20 mouse cellular contexts compared by ENCODE assay signal in the genomic region with DNA sequence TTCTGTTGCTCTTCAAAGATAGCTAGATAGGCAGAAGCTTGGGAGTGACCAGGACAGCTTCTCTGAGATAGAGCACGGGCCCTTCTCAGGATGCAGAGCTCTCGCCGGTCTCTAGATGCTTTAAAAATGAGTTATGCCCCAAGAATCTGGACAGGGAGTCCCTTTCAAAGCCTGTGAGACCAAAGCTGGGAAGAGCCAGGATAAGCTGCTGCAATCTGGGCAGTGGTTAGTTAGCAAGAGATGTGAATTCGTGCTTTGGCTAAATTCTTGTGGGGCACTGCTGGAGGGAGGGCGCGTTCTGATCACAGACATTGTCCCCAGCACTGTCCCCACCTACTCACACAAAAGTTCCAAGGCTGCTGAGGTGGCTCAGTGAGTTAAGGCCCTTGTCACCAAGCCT. TPM values are rescaled to one million over a fixed set of nuclear protein-coding genes. Genes with fewer than 3 reads are reported as not detected.
A peak's percentile ranks its signal among the peaks of the same experiment; 100 is the strongest.
DNase-seq lines count a peak whose midpoint lies in the region; ATAC-seq and TF ChIP-seq lines count a peak whose summit lies in the region.
"Had no signal": no experiment of that assay in that cellular context is flagged by ENCODE, and none has a peak within 500 bp of the region (broad histone marks: within the 10 kb centered on the region; RNA-seq: fewer than 3 reads in every experiment).

No protein-coding gene starts in this region.

- no peak overlapping the region for H3K4me2 ChIP-seq in heart, postnatal 0 days (ENCODE audit: low read depth, low read length)
- H3K4me2 ChIP-seq: embryonic facial prominence, embryonic 13.5 days; forebrain, embryonic 12.5 days; heart, embryonic 13.5 days; hindbrain, embryonic 13.5 days had no signal

- DNase-seq in gastrocnemius, adult 2 months = peak; percentile 31
- no peak for DNase-seq in gastrocnemius, postnatal 10 days
- DNase-seq in heart, postnatal 0 days (ENCODE audit: low spot score) = no peak
- DNase-seq in heart, embryonic 10.5 days (ENCODE audit: low spot score) = no peak
- DNase-seq in 3T3-L1 (ENCODE audit: low read depth, low spot score) = peak; percentile 35
- no peak for DNase-seq in thymus, postnatal 36 days
- DNase-seq in thymus, adult 2 months = no peak
- DNase-seq: adrenal gland, postnatal 14 days; cerebellum, adult 18-20 months; cerebellum, adult 9-11 months; cerebellum, postnatal 36 days; gastrocnemius, postnatal 14 days; kidney, adult 11 months had no signal

- intact Hi-C loops in gastrocnemius, adult 2 months (cut with DNase I) = loop anchor here (5.0 kb wide), 1 partner anchor 49 kb away; no protein-coding TSS in a partner anchor

- no peak for TF ChIP-seq EP300 in heart, postnatal 0 days (IDR thresholded peaks at IDR 0.05; ENCODE audit: low read depth)

- no peak for ATAC-seq in heart, postnatal 0 days (ENCODE audit: insufficient read depth, low read depth)
- ATAC-seq: forebrain, embryonic 16.5 days; hindbrain, postnatal 0 days had no signal

- H3K27me3 ChIP-seq in heart, postnatal 0 days (ENCODE audit: control insufficient read depth, insufficient read depth, low read length) = no peaks in the 10 kb centered on the region
- no peaks in the 10 kb centered on the region for H3K27me3 ChIP-seq in heart, embryonic 10.5 days (ENCODE audit: insufficient read depth, poor library complexity, severe bottlenecking)
- H3K27me3 ChIP-seq in thymus, adult 2 months (ENCODE audit: control insufficient read depth, insufficient read depth, low read length) = no peaks in the 10 kb centered on the region
- H3K27me3 ChIP-seq: embryonic facial prominence, embryonic 13.5 days; forebrain, embryonic 12.5 days; heart, embryonic 13.5 days; hindbrain, embryonic 13.5 days had no signal

- H3K9me3 ChIP-seq in heart, postnatal 0 days (replicated peaks; ENCODE audit: control insufficient read depth, low read length) = no peaks in the 10 kb centered on the region
- no peaks in the 10 kb centered on the region for H3K9me3 ChIP-seq in heart, embryonic 10.5 days
- H3K9me3 ChIP-seq: embryonic facial prominence, embryonic 13.5 days; forebrain, embryonic 12.5 days; heart, embryonic 13.5 days; hindbrain, embryonic 13.5 days had no signal

- 68% methylated on average over 6 of the region's 6 CpGs for WGBS in heart, postnatal 0 days
- WGBS in heart, embryonic 10.5 days = 51% methylated on average over 6 of the region's 6 CpGs
- 93% methylated on average over 6 of the region's 6 CpGs for WGBS in thymus, adult 2 months

- no peak overlapping the region for H3K4me3 ChIP-seq in gastrocnemius, adult 2 months
- H3K4me3 ChIP-seq in heart, postnatal 0 days (ENCODE audit: low read depth, low read length) = no peak overlapping the region
- no peak overlapping the region for H3K4me3 ChIP-seq in heart, embryonic 10.5 days
- H3K4me3 ChIP-seq in brown adipose tissue, adult 24 weeks (ENCODE audit: insufficient read depth, low read depth, low read length) = no peak overlapping the region
- no peak overlapping the region for H3K4me3 ChIP-seq in thymus, adult 2 months (ENCODE audit: control insufficient read depth, insufficient read depth, low read length)
- H3K4me3 ChIP-seq: embryonic facial prominence, embryonic 13.5 days; forebrain, embryonic 12.5 days; heart, embryonic 13.5 days; hindbrain, embryonic 13.5 days had no signal

- peak overlapping the region; percentile 98 for H3K27ac ChIP-seq in gastrocnemius, adult 2 months
- peak overlapping the region; percentile 62 for H3K27ac ChIP-seq in heart, postnatal 0 days (ENCODE audit: low read depth)
- no peak overlapping the region for H3K27ac ChIP-seq in heart, embryonic 10.5 days
- H3K27ac ChIP-seq in brown adipose tissue, adult 24 weeks (replicated peaks; ENCODE audit: low read depth, low read length) = peak overlapping the region; percentile 92
- no peak overlapping the region for H3K27ac ChIP-seq in thymus, adult 2 months (ENCODE audit: control insufficient read depth, insufficient read depth, low read length)
- H3K27ac ChIP-seq: embryonic facial prominence, embryonic 13.5 days; forebrain, embryonic 12.5 days; heart, embryonic 13.5 days; hindbrain, embryonic 13.5 days; hindbrain, postnatal 0 days had no signal

- TF ChIP-seq POLR2A in thymus, adult 2 months (IDR thresholded peaks at IDR 0.05; ENCODE audit: control insufficient read depth, extremely low read depth, insufficient read depth, low read length, poor library complexity) = no peak

- H3K4me1 ChIP-seq in heart, postnatal 0 days (ENCODE audit: control insufficient read depth, insufficient read depth) = peaks cover 13% of the 10 kb centered on the region
- peaks cover 29% of the 10 kb centered on the region for H3K4me1 ChIP-seq in heart, embryonic 10.5 days
- H3K4me1 ChIP-seq in brown adipose tissue, adult 24 weeks (ENCODE audit: control insufficient read depth, insufficient read depth, insufficient read length, low read length) = peaks cover 19% of the 10 kb centered on the region
- H3K4me1 ChIP-seq in thymus, adult 2 months (replicated peaks; ENCODE audit: control insufficient read depth, insufficient read depth, low read length) = no peaks in the 10 kb centered on the region

- TF ChIP-seq CTCF in gastrocnemius, adult 2 months (IDR thresholded peaks at IDR 0.05) = no peak
- TF ChIP-seq CTCF in heart, postnatal 0 days (IDR thresholded peaks at IDR 0.05; ENCODE audit: low read depth) = no peak
- no peak for TF ChIP-seq CTCF in thymus, adult 2 months (IDR thresholded peaks at IDR 0.05; ENCODE audit: borderline replicate concordance, control insufficient read depth, extremely low read depth, insufficient read depth, low read length, poor library complexity)

- H3K36me3 ChIP-seq in heart, postnatal 0 days (replicated peaks; ENCODE audit: control insufficient read depth, insufficient read depth, low read length) = no peaks in the 10 kb centered on the region
- H3K36me3 ChIP-seq in heart, embryonic 10.5 days = no peaks in the 10 kb centered on the region
- H3K36me3 ChIP-seq in thymus, adult 2 months (ENCODE audit: control insufficient read depth, insufficient read depth, low read length) = no peaks in the 10 kb centered on the region
- H3K36me3 ChIP-seq: embryonic facial prominence, embryonic 13.5 days; forebrain, embryonic 12.5 days; heart, embryonic 13.5 days; hindbrain, embryonic 13.5 days had no signal

- H3K9ac ChIP-seq in heart, postnatal 0 days (replicated peaks; ENCODE audit: low read depth, low read length) = no peak overlapping the region
- H3K9ac ChIP-seq: embryonic facial prominence, embryonic 13.5 days; forebrain, embryonic 12.5 days; heart, embryonic 13.5 days; hindbrain, embryonic 13.5 days had no signal

RNA-seq across cellular contexts. Expression of gene Ppp1r2, which starts 3.5 kb away (rescaled TPM):
- 10 to 100 TPM; 78.9 to 89.0 TPM for total RNA-seq in gastrocnemius, adult 2 months (2021)
- total RNA-seq in gastrocnemius, postnatal 10 days (2021) = 10 to 100 TPM; 76.9 to 79.3 TPM
- total RNA-seq in heart, postnatal 0 days (2014; rRNA removed; ENCODE audit: low replicate concordance) = 83.5 and 87.1 TPM in 2 replicates
- polyA plus RNA-seq in heart, postnatal 0 days (2015; fragmentation: Nextera tagmentation; extraction: Ambion mirVana) = 114 and 125 TPM in 2 replicates
- 85.0 and 95.4 TPM in 2 replicates for polyA plus RNA-seq in heart, embryonic 10.5 days (2016; fragmentation: Nextera tagmentation; extraction: Ambion mirVana)
- 47.6 and 54.0 TPM in 2 replicates for polyA plus RNA-seq in brown adipose tissue, adult 24 weeks (2012; ENCODE audit: insufficient read depth, insufficient read length, missing spikeins)
- 31.7 and 43.0 TPM in 2 replicates for polyA plus RNA-seq in thymus, adult 2 months (2012; rRNA removed)

RNA-seq across cellular contexts. Expression of gene Apod, which starts 36.0 kb away (rescaled TPM):
- total RNA-seq in gastrocnemius, adult 2 months (2021) = 10 to 100 TPM; 34.3 to 42.6 TPM
- total RNA-seq in gastrocnemius, postnatal 10 days (2021) = 10 to 100 TPM; 14.0 to 18.3 TPM
- not detected in 2 replicates for total RNA-seq in heart, postnatal 0 days (2014; rRNA removed; ENCODE audit: low replicate concordance)
- 0.51 and 0.75 TPM in 2 replicates for polyA plus RNA-seq in heart, postnatal 0 days (2015; fragmentation: Nextera tagmentation; extraction: Ambion mirVana)
- polyA plus RNA-seq in heart, embryonic 10.5 days (2016; fragmentation: Nextera tagmentation; extraction: Ambion mirVana) = not detected in 2 replicates
- polyA plus RNA-seq in brown adipose tissue, adult 24 weeks (2012; ENCODE audit: insufficient read depth, insufficient read length, missing spikeins) = 24.1 and 27.9 TPM in 2 replicates
- 4.3 and 6.1 TPM in 2 replicates for polyA plus RNA-seq in thymus, adult 2 months (2012; rRNA removed)

Comparison
In these comparisons a context has a peak if more than half of its experiments do, and no peak if none do; other contexts are left out.
1. DNase-seq: peak in gastrocnemius, adult 2 months (single experiment) and 3T3-L1 (single experiment); none in gastrocnemius, postnatal 10 days (single experiment), heart, postnatal 0 days (single experiment), heart, embryonic 10.5 days (single experiment), thymus, postnatal 36 days (0 of 2) and thymus, adult 2 months (single experiment).
2. H3K27ac ChIP-seq: peak in gastrocnemius, adult 2 months (single experiment), heart, postnatal 0 days (single experiment) and brown adipose tissue, adult 24 weeks (single experiment); none in heart, embryonic 10.5 days (single experiment) and thymus, adult 2 months (single experiment).